Mouse (Mus musculus) c-Kit-positive CD71-positive TER-119-positive erythroid progenitor cells, embryonic 14.5 days (primary cell): Measurements from ENCODE around the gene Rfx6.

Experiments used
- DNase-seq: peaks from one replicate; pipeline ENCODE4 v3.0.0-alpha.2; 2013; ENCODE audit warnings: low spot score

Rfx6 gene

GRCm38 (mm10) chr10:51677548-51678250, at the start of gene Rfx6:
Rfx6 (plus strand) TSS chr10:51677756.
- DNase-seq: no peak

DNA sequence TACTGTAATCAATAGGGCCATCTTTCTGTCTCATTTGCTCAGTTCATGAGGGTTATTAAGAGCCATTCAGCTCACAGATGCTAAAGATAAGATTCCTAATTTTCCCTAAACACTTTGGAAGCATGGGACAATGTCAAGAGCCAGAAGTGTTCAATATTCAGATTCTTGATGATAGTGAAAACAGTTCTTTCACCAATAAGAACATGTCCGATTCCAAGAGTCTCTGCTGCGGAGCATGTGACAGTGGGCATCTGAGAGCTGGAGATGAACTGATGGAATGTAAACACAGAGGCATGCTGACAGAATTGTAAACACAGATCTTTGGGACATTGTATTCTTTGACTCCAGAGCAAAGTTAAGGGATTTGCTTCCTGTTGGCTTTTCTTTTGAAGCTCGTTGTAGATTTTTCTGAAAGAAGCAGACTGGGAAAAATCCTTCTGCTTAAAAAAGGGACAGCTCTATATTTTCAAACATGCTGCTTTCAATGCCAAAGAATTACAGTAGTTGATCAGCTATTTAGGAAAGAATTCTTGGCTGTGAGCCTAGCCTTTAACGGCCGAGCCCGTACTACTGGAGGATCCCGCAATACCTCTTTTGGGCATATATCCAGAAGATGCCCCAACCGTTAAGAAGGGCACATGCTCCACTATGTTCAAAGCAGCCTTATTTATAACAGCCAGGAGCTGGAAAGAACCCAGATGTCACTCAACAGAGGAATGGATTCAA, 46.0 kb upstream of the Rfx6 start, which contains the start of gene Gprc6a:
Gprc6a (minus strand) TSS at position 51 of the 726 bp plus-strand sequence.
- no peak for DNase-seq

DNA sequence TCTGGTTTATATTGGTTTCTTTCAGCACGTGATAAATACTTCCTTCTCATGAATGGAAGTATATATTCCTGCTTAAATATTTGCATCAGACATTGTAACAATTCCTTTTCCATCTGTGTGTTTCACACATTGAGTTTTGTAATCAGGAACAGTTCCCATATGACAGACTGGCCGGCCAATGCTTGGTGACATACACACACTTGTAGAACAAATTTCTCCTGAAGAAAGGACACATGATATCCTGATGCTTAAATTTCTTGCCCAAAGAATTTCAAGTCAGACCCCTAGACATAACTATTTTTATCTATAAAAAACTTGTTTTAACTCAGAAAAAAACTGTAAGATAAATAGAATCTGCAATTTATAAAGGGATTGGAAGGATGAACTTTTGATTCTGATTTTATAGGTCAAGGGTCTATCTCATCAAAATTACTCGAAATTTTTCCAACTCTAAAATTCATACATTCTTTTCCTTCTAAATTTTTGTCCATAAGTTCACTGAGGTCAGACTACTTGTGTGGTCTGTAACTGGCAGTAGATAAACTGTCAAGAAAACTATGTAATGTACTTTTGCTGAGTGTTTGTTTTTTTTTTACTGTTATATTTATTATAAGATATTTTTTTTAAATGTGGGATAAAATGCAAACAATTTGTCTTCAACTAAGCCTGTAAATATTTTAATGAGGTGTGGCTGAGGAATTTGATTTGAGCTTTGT, 27.9 kb upstream of the Rfx6 start:
- DNase-seq: no peak

GRCm38 (mm10) chr10:51657324-51657723, 20.2 kb upstream of the Rfx6 start:
- DNase-seq: no peak

GRCm38 (mm10) chr10:51669334-51669733, 8.2 kb upstream of the Rfx6 start:
- no peak for DNase-seq

- DNase-seq: no peak
Measured at GRCm38 (mm10) chr10:51671583-51671982, 6.0 kb upstream of the Rfx6 start.

DNA sequence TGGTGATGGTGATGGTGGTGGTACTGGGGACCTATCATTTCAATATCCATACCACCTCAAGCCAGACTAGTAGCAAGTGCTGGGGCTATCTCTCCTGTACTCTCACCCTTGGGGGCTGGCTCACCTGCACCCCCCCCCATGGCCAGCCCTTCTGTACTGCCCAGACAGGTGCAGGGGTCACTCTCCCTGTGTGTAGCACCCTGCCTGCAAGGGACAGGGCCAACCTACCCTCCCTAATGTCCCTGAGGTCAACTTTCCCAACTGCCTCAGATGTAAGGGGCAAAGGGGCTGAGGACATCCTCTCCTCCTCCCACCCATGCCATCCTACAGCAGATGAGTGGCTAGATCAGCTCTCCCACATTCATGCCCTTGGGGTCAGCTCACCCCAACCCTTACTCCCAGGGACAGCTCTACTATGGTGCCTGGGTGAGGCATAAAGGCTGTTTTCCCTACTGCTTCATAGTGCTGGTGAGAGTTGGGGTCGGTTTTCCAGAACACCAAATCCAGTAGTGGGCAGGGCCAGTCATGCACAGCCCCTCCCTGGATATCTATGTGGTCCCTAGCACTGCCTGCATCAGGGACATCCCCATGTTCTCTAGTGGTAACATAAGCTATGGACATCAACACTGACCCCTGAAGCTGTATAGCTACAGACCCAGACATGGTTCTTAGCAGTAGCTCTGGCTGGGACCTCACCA, 5.3 kb upstream of the Rfx6 start:
- no peak for DNase-seq

- no peak for DNase-seq
Measured at GRCm38 (mm10) chr10:51678251-51678639, 689 bp downstream of the Rfx6 start.

GRCm38 (mm10) chr10:51720904-51721303, 43.3 kb downstream of the Rfx6 start:
- no peak for DNase-seq

DNA sequence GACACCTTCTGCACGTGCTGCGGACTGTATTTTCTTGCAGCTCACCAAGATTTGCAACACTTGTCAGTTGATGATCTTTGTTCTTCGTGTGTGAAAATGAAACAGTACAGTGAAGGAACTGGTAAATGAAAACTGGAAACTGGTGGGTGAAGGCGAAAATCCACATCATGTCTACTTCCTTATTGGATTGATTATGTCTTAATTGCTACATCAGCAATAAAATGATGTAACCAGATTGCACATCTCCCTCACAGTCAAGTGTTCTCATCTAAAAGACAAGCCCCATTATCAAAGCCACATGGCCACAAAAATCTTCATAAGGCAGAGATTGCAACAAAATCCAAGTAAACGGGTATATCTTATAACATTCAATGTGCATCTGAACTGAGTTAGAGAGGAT, 83.9 kb downstream of the Rfx6 start:
- no peak for DNase-seq

DNA sequence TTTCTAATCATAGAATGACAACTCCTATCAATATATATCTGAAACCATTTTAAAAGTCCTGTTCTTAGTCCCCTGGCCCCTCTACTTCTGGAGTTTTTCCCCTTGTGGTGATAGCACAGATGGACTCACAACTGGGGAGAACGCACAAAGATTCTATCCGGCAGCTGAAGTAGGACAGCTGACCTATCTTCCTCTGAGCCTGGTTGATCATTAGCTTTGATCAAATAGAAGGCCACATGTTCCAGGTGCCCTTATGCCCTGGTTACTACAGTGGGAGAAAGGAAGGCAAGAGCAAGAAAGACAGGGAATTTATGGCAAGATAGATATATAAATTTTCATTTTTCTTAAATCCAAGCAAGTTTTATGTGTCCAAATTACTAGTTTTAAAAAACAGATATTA, 85.7 kb downstream of the Rfx6 start:
- DNase-seq: no peak

GRCm38 (mm10) chr10:51768445-51768844, 90.9 kb downstream of the Rfx6 start:
- no peak for DNase-seq

DNA sequence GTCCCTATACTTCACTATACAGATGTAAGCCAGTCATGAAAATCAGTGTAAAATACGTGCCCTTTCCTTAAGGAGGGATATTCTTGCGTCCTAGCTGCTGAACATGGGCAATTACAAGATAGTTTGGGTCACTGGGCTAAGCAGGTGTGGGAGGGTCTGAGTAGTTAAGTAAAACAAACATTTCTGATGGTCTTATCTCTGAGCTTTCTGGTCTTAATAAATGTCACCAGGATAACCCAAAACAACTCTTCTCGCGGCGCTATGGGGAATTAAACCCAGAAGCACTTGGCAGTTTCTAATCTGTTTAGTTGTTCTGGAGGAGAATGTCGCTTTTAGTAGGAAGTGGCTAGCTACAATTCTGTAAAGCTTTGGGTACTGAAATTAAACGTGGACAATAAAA, 91.7 kb downstream of the Rfx6 start:
- DNase-seq: no peak

GRCm38 (mm10) chr10:51779648-51780047, 102.1 kb downstream of the Rfx6 start:
- no peak for DNase-seq
